Mouse (Mus musculus): ENCODE data around the gene Cenpn.

The Cenpn gene

GRCm38 (mm10) chr8:116921337-116922059, at the start of gene Cenpn, which contains the start of gene Cmc2:
Gene Cenpn, plus strand, starts transcription at chr8:116921730.
Gene Cmc2, minus strand, starts transcription at chr8:116921455.
- peak; percentile 98 for DNase-seq (ENCODE audit: extremely low spot score, low spot score)

- DNase-seq (ENCODE audit: extremely low spot score, low spot score), result no peak
Observed at GRCm38 (mm10) chr8:116872761-116873342, 48.7 kb upstream of the Cenpn start.

- no peak for DNase-seq (ENCODE audit: extremely low spot score, low spot score)
Observed at GRCm38 (mm10) chr8:116873586-116873985, 47.9 kb upstream of the Cenpn start.

- DNase-seq (ENCODE audit: extremely low spot score, low spot score), result no peak
Observed at GRCm38 (mm10) chr8:116873986-116874385, 47.5 kb upstream of the Cenpn start.

- DNase-seq (ENCODE audit: extremely low spot score, low spot score), result no peak
Observed at GRCm38 (mm10) chr8:116875798-116876450, 45.6 kb upstream of the Cenpn start.

- DNase-seq (ENCODE audit: extremely low spot score, low spot score), result no peak
Observed at GRCm38 (mm10) chr8:116881396-116881795, 40.1 kb upstream of the Cenpn start.

GRCm38 (mm10) chr8:116887813-116888212, 33.7 kb upstream of the Cenpn start:
- no peak for DNase-seq (ENCODE audit: extremely low spot score, low spot score)

GRCm38 (mm10) chr8:116891446-116891845, 30.1 kb upstream of the Cenpn start:
- DNase-seq (ENCODE audit: extremely low spot score, low spot score), result no peak

GRCm38 (mm10) chr8:116892130-116892529, 29.4 kb upstream of the Cenpn start:
- no peak for DNase-seq (ENCODE audit: extremely low spot score, low spot score)

- no peak for DNase-seq (ENCODE audit: extremely low spot score, low spot score)
Observed at GRCm38 (mm10) chr8:116892636-116893035, 28.9 kb upstream of the Cenpn start.

GRCm38 (mm10) chr8:116893938-116894337, 27.6 kb upstream of the Cenpn start:
- no peak for DNase-seq (ENCODE audit: extremely low spot score, low spot score)

GRCm38 (mm10) chr8:116895521-116895920, 26.0 kb upstream of the Cenpn start:
- no peak for DNase-seq (ENCODE audit: extremely low spot score, low spot score)

GRCm38 (mm10) chr8:116904736-116905135, 16.8 kb upstream of the Cenpn start:
- no peak for DNase-seq (ENCODE audit: extremely low spot score, low spot score)

- DNase-seq (ENCODE audit: extremely low spot score, low spot score), result no peak
Observed at GRCm38 (mm10) chr8:116905252-116905651, 16.3 kb upstream of the Cenpn start.

GRCm38 (mm10) chr8:116905836-116906235, 15.7 kb upstream of the Cenpn start:
- DNase-seq (ENCODE audit: extremely low spot score, low spot score), result no peak

GRCm38 (mm10) chr8:116921005-116921336, 559 bp upstream of the Cenpn start:
- no peak for DNase-seq (ENCODE audit: extremely low spot score, low spot score)

- DNase-seq (ENCODE audit: extremely low spot score, low spot score), result no peak
Observed at GRCm38 (mm10) chr8:116922060-116922757, 679 bp downstream of the Cenpn start.

- no peak for DNase-seq (ENCODE audit: extremely low spot score, low spot score)
Observed at GRCm38 (mm10) chr8:116923526-116923925, 2.0 kb downstream of the Cenpn start.

- DNase-seq (ENCODE audit: extremely low spot score, low spot score), result peak; percentile 42
Observed at GRCm38 (mm10) chr8:116927880-116928279, 6.3 kb downstream of the Cenpn start.

- DNase-seq (ENCODE audit: extremely low spot score, low spot score), result no peak
Observed at GRCm38 (mm10) chr8:116928588-116928987, 7.1 kb downstream of the Cenpn start.

GRCm38 (mm10) chr8:116934976-116935375, 13.4 kb downstream of the Cenpn start:
- DNase-seq (ENCODE audit: extremely low spot score, low spot score), result no peak

- DNase-seq (ENCODE audit: extremely low spot score, low spot score), result no peak
Observed at GRCm38 (mm10) chr8:116935506-116935905, 14.0 kb downstream of the Cenpn start.
